Mouse (Mus musculus) left cerebral cortex, adult 9 months (tissue): ENCODE measurements around the gene Ehd1.
"Not testable (repeated sequence)": the region's sequence is repeated elsewhere in the genome, so short reads cannot be mapped to it uniquely, and the experiment has no call there.

ENCODE experiments used
- DNase-seq, 2 experiments: peaks; one replicate each; pipeline ENCODE4 v3.0.0; 2022; ENCODE audit warnings: low spot score in 2 of 2

The Ehd1 gene

GRCm38 (mm10) chr19:6300402-6300841 is 23.9 kb downstream of the Ehd1 start:
- no peak for DNase-seq

- DNase-seq: no peak
Observed at GRCm38 (mm10) chr19:6302114-6302513, 25.6 kb downstream of the Ehd1 start.

GRCm38 (mm10) chr19:6302522-6302921 is 26.0 kb downstream of the Ehd1 start:
- DNase-seq: peak in 1 of 2 experiments; percentile 43

GRCm38 (mm10) chr19:6303831-6304230 is 27.3 kb downstream of the Ehd1 start:
- DNase-seq: no peak

GRCm38 (mm10) chr19:6304787-6305516 is 28.4 kb downstream of the Ehd1 start:
- DNase-seq: peak; percentile 39 to 89

- no peak for DNase-seq
Observed at GRCm38 (mm10) chr19:6305517-6306115, 29.1 kb downstream of the Ehd1 start.

- DNase-seq: no peak
Observed at GRCm38 (mm10) chr19:6306137-6306551, 29.6 kb downstream of the Ehd1 start, which contains the start of gene Cdc42bpg. TSS of gene Cdc42bpg (plus strand) at chr19:6306456.

- DNase-seq: no peak
Observed at GRCm38 (mm10) chr19:6306586-6306985, 30.1 kb downstream of the Ehd1 start.

- no peak for DNase-seq
Observed at GRCm38 (mm10) chr19:6307733-6308531, 31.4 kb downstream of the Ehd1 start.

GRCm38 (mm10) chr19:6310181-6310580 is 33.7 kb downstream of the Ehd1 start:
- no peak for DNase-seq

GRCm38 (mm10) chr19:6311783-6312182 is 35.3 kb downstream of the Ehd1 start:
- not testable (repeated sequence) for DNase-seq

- no peak for DNase-seq
Observed at GRCm38 (mm10) chr19:6313796-6314195, 37.3 kb downstream of the Ehd1 start.

GRCm38 (mm10) chr19:6314513-6314912 is 38.0 kb downstream of the Ehd1 start:
- DNase-seq: no peak

- DNase-seq: no peak
Observed at GRCm38 (mm10) chr19:6315573-6315972, 39.0 kb downstream of the Ehd1 start.

- no peak for DNase-seq
Observed at GRCm38 (mm10) chr19:6318145-6318544, 41.6 kb downstream of the Ehd1 start.

- no peak for DNase-seq
Observed at GRCm38 (mm10) chr19:6321358-6321757, 44.8 kb downstream of the Ehd1 start.

- no peak for DNase-seq
Observed at GRCm38 (mm10) chr19:6321786-6322621, 45.5 kb downstream of the Ehd1 start.

GRCm38 (mm10) chr19:6324751-6325150 is 48.2 kb downstream of the Ehd1 start:
- no peak for DNase-seq

GRCm38 (mm10) chr19:6331178-6331577 is 54.7 kb downstream of the Ehd1 start:
- DNase-seq: no peak

- no peak for DNase-seq
Observed at GRCm38 (mm10) chr19:6331719-6332516, 55.4 kb downstream of the Ehd1 start.
